Mouse (Mus musculus): ENCODE measurements around the gene Myrf. TPM values are rescaled to one million over a fixed set of nuclear protein-coding genes. Genes with fewer than 3 reads are reported as not detected.

Gene Myrf
- polyA plus RNA-seq, 2 experiments = 3.5 to 6.4 TPM

- H3K27ac ChIP-seq = no peak overlapping the region
- no peak overlapping the region for H3K4me3 ChIP-seq (ENCODE audit: insufficient read depth in 1 of 2, low read depth in 2 of 2, low read length in 2 of 2)
- H3K4me1 ChIP-seq (replicated peaks; ENCODE audit: control insufficient read depth in 2 of 2, insufficient read depth in 2 of 2, low read length in 1 of 2) = peaks cover 5 to 24% of the 10 kb centered on the region in 2 experiments; a peak in 3 of 4 replicates
- H3K4me2 ChIP-seq (ENCODE audit: low read depth) = no peak overlapping the region
- H3K36me3 ChIP-seq (replicated peaks; ENCODE audit: control insufficient read depth, insufficient read depth, low read depth) = peaks cover 9% of the 10 kb centered on the region
- TF ChIP-seq EP300 (IDR thresholded peaks at IDR 0.05; ENCODE audit: low read depth) (no peak), CTCF (IDR thresholded peaks at IDR 0.05; ENCODE audit: low read depth) (no peak)
- ATAC-seq (ENCODE audit: insufficient read depth) (no peak), DNase-seq (ENCODE audit: low read depth in 3 of 3, low spot score in 3 of 3) (no peak)
- 83% methylated on average over 7 of the region's 7 CpGs for WGBS (ENCODE audit: insufficient replicate concordance)
- H3K9ac ChIP-seq (replicated peaks) = no peak overlapping the region
- no peaks in the 10 kb centered on the region for H3K27me3 ChIP-seq (ENCODE audit: control insufficient read depth, insufficient read depth, low read length)
- H3K9me3 ChIP-seq (ENCODE audit: control insufficient read depth, low read length) = no peaks in the 10 kb centered on the region
These were observed 59.3 kb downstream of the Myrf start for GRCm38 (mm10) chr19:10181225-10181624.

GRCm38 (mm10) chr19:10176941-10177372 is 63.6 kb downstream of the Myrf start:
- H3K27me3 ChIP-seq (ENCODE audit: control insufficient read depth, insufficient read depth, low read length) = no peaks in the 10 kb centered on the region
- peaks cover 26 to 36% of the 10 kb centered on the region in 2 experiments for H3K4me1 ChIP-seq (replicated peaks; ENCODE audit: control insufficient read depth in 2 of 2, insufficient read depth in 2 of 2, low read length in 1 of 2)
- no peaks in the 10 kb centered on the region for H3K9me3 ChIP-seq (ENCODE audit: control insufficient read depth, low read length)
- H3K36me3 ChIP-seq (replicated peaks; ENCODE audit: control insufficient read depth, insufficient read depth, low read depth) = no peaks in the 10 kb centered on the region
- H3K27ac ChIP-seq = no peak overlapping the region
- TF ChIP-seq CTCF (IDR thresholded peaks at IDR 0.05; ENCODE audit: low read depth) = no peak
- no peak for TF ChIP-seq EP300 (IDR thresholded peaks at IDR 0.05; ENCODE audit: low read depth)
- 40% methylated on average over 7 of the region's 7 CpGs for WGBS (ENCODE audit: insufficient replicate concordance)
- H3K9ac ChIP-seq (replicated peaks) = no peak overlapping the region
- DNase-seq (ENCODE audit: low read depth in 3 of 3, low spot score in 3 of 3) (no peak), ATAC-seq (ENCODE audit: insufficient read depth) (no peak)
- H3K4me3 ChIP-seq (ENCODE audit: insufficient read depth in 1 of 2, low read depth in 2 of 2, low read length in 2 of 2) = no peak overlapping the region
- no peak overlapping the region for H3K4me2 ChIP-seq (ENCODE audit: low read depth)

- Histone ChIP-seq H3K4me2 (ENCODE audit: low read depth) (no peak overlapping the region), H3K4me3 (ENCODE audit: insufficient read depth in 1 of 2, low read depth in 2 of 2, low read length in 2 of 2) (no peak overlapping the region), H3K36me3 (replicated peaks; ENCODE audit: control insufficient read depth, insufficient read depth, low read depth) (no peaks in the 10 kb centered on the region), H3K9ac (replicated peaks) (no peak overlapping the region), H3K27me3 (ENCODE audit: control insufficient read depth, insufficient read depth, low read length) (no peaks in the 10 kb centered on the region), H3K4me1 (replicated peaks; ENCODE audit: control insufficient read depth in 2 of 2, insufficient read depth in 2 of 2, low read length in 1 of 2) (peaks cover 29 to 39% of the 10 kb centered on the region in 2 experiments), H3K27ac (no peak overlapping the region), H3K9me3 (ENCODE audit: control insufficient read depth, low read length) (no peaks in the 10 kb centered on the region)
- TF ChIP-seq CTCF (IDR thresholded peaks at IDR 0.05; ENCODE audit: low read depth) (no peak), EP300 (IDR thresholded peaks at IDR 0.05; ENCODE audit: low read depth) (no peak)
- DNase-seq (ENCODE audit: low read depth in 3 of 3, low spot score in 3 of 3) = no peak
- no peak for ATAC-seq (ENCODE audit: insufficient read depth)
- 72% methylated on average over 1 of the region's 1 CpGs for WGBS (ENCODE audit: insufficient replicate concordance)
These were observed 64.1 kb downstream of the Myrf start for GRCm38 (mm10) chr19:10176477-10176876.

GRCm38 (mm10) chr19:10174956-10175355 is 65.6 kb downstream of the Myrf start:
- ATAC-seq (ENCODE audit: insufficient read depth) (no peak), DNase-seq (ENCODE audit: low read depth in 3 of 3, low spot score in 3 of 3) (no peak)
- H3K27me3 ChIP-seq (ENCODE audit: control insufficient read depth, insufficient read depth, low read length) = no peaks in the 10 kb centered on the region
- no peak overlapping the region for H3K9ac ChIP-seq (replicated peaks)
- H3K36me3 ChIP-seq (replicated peaks; ENCODE audit: control insufficient read depth, insufficient read depth, low read depth) = no peaks in the 10 kb centered on the region
- peaks cover 33 to 45% of the 10 kb centered on the region in 2 experiments for H3K4me1 ChIP-seq (replicated peaks; ENCODE audit: control insufficient read depth in 2 of 2, insufficient read depth in 2 of 2, low read length in 1 of 2)
- no peak overlapping the region for H3K27ac ChIP-seq
- no peak overlapping the region for H3K4me3 ChIP-seq (ENCODE audit: insufficient read depth in 1 of 2, low read depth in 2 of 2, low read length in 2 of 2)
- no peak for TF ChIP-seq CTCF (IDR thresholded peaks at IDR 0.05; ENCODE audit: low read depth)
- no peak for TF ChIP-seq EP300 (IDR thresholded peaks at IDR 0.05; ENCODE audit: low read depth)
- WGBS (ENCODE audit: insufficient replicate concordance) = 73% methylated on average over 4 of the region's 4 CpGs
- H3K4me2 ChIP-seq (ENCODE audit: low read depth) = no peak overlapping the region
- no peaks in the 10 kb centered on the region for H3K9me3 ChIP-seq (ENCODE audit: control insufficient read depth, low read length)

- 52% methylated on average over 7 of the region's 7 CpGs for WGBS (ENCODE audit: insufficient replicate concordance)
- no peak overlapping the region; a peak in 1 of 4 replicates for H3K4me3 ChIP-seq (ENCODE audit: insufficient read depth in 1 of 2, low read depth in 2 of 2, low read length in 2 of 2)
- peak overlapping the region; percentile 72 for H3K4me2 ChIP-seq (ENCODE audit: low read depth)
- H3K4me1 ChIP-seq (replicated peaks; ENCODE audit: control insufficient read depth in 2 of 2, insufficient read depth in 2 of 2, low read length in 1 of 2) = peaks cover 36 to 53% of the 10 kb centered on the region in 2 experiments
- peak overlapping the region; percentile 70 for H3K9ac ChIP-seq (replicated peaks)
- no peaks in the 10 kb centered on the region for H3K9me3 ChIP-seq (ENCODE audit: control insufficient read depth, low read length)
- no peaks in the 10 kb centered on the region for H3K27me3 ChIP-seq (ENCODE audit: control insufficient read depth, insufficient read depth, low read length)
- DNase-seq (ENCODE audit: low read depth in 3 of 3, low spot score in 3 of 3) = no peak
- H3K27ac ChIP-seq = peak overlapping the region; percentile 94
- ATAC-seq (ENCODE audit: insufficient read depth) = 0 out of 2 replicates have a peak, but pooled peaks have one; percentile 21
- no peaks in the 10 kb centered on the region for H3K36me3 ChIP-seq (replicated peaks; ENCODE audit: control insufficient read depth, insufficient read depth, low read depth)
- TF ChIP-seq EP300 (IDR thresholded peaks at IDR 0.05; ENCODE audit: low read depth) (no peak), CTCF (IDR thresholded peaks at IDR 0.05; ENCODE audit: low read depth) (no peak)
These were observed 66.6 kb downstream of the Myrf start for GRCm38 (mm10) chr19:10173844-10174539.
